Mouse (Mus musculus) ZHBTc4 (cell line): Measurements from ENCODE around the gene Atp4b.

Source experiments
- DNase-seq: peaks from one replicate; pipeline ENCODE4 v3.0.0-alpha.2; 2011; ENCODE audit warnings: low read depth, low spot score

Gene Atp4b

DNA sequence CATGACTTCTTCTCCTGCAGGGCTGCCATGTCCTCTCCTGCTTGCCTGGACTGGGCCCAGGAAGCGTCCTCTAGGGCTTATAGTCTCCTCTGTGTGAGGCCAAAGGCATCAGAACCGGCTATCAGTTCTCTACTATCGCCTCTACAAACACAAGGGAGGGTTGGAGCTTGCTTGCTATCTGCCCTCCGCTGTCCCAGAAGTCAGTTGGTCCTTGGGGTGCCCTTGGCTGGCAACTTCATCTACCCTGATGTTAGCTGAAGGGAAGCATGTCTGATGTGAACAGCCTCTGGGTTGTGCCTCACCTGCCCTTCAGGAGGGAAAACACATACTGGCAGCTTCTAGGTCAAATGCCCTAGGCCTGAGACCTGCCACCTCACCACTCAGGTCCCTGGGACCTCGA, at the start of gene Atp4b:
Gene Atp4b, minus strand, starts transcription at position 101 of the 400 bp plus-strand sequence.
- DNase-seq = no peak

DNA sequence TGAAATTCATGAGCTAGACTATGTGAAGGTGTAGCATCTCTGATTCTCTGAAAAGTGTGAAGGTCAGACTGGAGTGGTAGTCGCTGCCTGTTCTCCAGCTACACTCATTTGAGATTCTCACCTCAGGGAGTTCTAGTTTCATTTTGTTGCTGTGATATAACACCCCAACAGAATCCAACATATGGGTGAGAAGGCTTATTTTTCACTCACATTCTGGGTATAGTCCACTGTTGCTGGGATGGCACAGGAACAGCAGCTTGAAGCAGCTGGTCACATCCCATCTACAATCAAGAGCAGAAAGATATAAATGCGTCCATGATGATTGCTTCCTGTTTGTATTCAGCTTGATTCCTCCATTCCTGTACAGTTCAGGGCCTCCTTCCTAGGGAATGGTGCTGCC, 45.5 kb upstream of the Atp4b start:
- no peak for DNase-seq

DNA sequence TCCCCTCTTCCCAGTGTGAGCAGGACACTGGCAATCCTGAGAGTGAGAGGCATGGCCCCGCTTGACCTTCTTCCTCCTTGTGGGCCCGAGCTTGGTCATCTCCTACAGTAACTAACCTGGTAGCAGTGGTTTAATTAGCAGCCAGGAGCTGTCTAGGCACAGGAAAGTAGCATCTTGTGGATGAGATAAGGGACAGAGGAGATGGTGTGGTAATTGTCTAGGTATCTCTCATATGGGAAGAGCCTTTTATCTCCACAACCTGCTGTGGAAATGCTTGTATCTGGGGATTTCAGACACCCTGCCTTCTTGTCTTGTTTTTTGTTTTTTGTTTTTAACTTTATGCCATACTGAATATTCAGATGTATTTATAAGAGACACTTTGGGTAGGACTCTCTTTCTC, 40.9 kb upstream of the Atp4b start:
- DNase-seq = no peak

DNA sequence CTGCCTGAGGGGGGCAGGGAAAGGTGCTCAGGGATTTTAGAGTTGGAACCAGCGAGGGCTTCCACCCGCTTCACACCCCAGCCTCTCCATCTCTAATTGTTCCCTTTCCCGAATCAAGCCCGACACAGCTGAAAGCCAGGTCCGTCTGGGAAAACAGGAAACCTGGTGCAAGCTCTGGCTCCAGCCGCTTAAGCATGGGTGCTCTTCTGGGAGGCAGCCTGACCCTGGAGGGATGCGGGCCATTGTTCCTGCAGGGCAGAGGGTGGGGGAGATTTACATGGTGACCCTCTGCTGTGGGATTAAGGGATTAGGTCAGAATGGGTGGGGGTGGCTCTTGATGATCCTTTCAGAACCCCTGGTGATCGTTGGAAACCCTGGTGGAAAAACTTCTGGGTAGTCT, 39.4 kb upstream of the Atp4b start:
- DNase-seq = no peak

DNA sequence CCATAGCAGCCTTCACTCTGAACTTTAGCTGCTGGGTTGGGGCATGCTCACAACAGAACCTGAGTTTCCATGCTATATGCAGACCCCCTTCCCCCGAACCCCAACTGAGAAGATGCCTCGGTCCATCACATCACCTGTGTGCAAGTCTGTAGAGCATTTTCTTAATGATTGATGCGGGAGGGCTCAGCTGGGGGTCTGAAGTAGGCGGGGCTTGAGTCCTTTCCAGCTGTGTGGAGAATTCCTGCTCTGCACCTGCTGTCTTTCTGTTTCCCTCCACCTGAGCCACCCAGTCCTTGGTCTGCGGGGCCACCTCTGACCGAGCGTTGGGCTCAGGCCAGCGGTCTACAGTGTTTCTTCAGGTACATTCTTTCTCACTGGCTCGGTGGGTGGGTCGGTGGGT, 38.3 kb upstream of the Atp4b start, which contains the start of gene Tmem255b:
Gene Tmem255b, plus strand, starts transcription at position 301 of the 400 bp plus-strand sequence.
- no peak for DNase-seq

DNA sequence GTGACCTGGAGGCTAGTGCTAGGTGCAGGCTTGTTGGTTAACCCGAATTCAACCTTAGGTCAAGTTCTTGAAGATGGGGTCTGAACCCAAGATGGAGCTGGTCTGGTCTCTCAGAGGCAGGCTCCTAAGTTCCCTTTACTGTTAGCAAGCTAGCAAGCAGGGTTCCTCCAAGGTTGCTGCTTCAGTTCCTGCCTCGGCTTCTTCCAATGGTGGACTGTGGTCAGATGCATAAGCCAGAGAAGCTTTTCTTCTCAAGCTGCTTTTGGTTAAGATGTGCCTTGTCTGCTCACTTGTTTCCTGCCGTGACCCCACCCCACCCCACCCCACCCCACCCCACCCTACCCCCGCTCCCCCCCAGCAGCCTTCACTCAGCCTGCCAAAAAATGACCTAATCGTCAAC, 36.5 kb upstream of the Atp4b start:
- DNase-seq = no peak

DNA sequence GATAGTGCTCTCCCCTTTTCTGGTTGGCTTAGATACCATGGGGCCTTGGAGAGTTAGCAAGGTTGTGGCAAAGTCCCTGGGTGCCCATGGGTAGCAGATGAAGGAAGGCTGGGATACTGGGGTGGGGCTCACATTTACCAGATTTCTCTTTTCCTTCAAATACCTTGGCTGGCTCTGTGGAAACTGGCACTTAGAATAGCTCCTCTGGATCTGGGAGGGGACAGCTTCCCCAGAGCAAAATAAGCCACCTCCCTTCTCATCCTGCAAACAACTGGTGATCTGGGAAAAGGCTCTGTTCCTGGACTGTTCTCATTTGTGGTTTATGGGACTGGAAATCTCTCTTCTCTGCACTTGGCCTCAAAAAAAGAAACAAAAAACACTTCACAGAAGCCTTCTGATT, 34.2 kb upstream of the Atp4b start:
- no peak for DNase-seq

DNA sequence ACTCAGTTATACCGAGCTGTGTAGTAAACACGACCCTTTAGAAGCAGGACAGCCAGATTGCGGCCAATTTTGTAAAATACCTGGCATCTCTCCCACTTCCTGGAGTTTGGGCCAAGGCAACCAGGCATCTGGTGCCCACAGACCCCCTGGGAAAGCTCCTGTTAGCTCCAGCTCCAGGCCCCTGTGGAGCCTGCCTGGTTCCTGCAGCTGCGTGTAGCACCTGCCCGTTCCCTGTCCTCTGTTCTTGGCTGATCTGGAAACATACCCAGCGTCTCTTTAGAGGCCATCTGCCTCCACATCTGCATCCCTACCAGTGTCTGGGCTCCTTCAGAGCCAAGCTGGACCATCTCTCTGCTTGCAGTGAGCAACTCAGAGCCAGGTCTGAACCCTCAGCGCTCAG, 33.8 kb upstream of the Atp4b start:
- DNase-seq = no peak

DNA sequence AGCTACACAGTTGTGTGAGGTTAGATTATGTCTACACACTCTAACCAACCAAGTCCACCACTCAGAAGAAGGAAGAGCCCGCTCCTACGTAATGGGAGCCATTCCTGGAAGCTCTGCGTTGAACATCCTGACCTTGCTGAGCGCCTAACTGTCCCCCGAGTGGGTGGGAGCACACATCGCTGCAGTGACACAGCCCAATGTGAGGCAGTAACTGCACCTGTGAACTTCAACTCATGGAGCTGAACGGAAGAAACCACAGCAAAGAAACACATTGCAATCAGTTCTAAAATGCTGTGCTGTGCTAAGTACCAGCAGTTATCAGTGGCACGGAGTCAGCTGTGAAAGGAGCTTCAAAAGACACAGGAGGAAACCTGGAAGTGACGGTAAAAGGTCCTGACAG, 31.5 kb upstream of the Atp4b start:
- no peak for DNase-seq

DNA sequence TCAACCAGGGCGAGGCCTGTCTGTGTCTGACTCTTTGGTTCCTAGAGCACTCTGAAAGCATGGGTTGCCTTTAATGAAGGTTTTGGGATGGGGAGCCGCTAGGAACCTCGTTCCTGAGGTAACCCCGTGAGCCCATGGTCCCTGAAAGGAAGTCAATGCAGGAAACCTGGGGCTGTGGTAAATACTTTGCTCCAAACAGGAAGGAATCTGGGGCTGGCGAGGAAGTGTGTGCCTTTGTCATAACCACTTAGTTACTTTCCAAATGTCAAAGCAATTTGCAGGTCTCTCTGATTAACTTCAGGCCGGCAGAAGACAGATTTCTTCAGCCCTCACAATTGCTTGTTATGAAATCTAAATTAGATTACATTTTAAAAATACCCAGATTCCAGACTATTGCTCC, 30.7 kb upstream of the Atp4b start:
- no peak for DNase-seq

DNA sequence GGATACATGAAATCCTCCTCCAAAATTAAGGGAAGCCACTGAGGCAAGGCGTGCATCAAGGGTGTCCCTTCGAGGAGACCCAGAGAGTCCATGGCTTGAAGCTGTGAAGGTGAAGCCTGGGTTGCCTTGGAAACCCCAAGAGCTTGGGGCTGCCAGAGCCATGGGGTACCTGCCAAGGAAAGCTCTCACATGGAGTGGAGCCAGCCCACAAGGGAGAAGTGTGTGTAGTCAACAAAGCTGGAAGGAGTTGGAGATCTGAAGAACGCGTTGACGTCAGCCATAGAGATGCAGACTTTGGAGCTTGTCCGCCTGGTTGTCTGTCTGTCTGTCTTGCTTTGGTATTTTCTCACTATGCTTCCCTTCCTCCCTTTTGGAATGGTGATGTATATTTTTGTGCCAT, 24.3 kb upstream of the Atp4b start:
- DNase-seq = no peak

DNA sequence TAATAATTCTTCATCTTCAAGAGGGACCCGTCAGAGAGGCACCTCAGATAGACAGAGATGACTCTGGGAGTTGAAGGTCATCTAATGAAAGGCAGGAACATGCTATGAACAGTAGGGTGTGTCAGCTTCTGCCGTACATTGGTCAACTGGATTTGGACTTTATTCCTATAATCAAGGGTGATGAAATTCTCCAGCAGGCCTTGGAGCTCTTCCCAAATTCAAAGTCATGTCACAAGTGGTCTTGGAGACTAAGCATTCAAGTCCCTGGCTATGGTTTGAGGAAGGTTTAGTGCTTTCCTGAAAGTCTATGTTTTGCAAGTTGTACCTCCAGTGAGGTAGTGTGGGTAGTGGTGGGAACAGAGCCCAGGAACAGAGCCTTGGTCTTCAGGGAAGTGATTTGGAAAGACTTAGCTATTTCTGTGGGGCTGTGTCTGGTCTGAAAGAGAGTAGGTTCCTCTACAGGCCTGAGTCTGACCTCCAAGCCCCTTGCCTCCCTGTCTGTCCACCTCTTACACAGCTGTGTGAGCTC, 22.6 kb upstream of the Atp4b start:
- no peak for DNase-seq

DNA sequence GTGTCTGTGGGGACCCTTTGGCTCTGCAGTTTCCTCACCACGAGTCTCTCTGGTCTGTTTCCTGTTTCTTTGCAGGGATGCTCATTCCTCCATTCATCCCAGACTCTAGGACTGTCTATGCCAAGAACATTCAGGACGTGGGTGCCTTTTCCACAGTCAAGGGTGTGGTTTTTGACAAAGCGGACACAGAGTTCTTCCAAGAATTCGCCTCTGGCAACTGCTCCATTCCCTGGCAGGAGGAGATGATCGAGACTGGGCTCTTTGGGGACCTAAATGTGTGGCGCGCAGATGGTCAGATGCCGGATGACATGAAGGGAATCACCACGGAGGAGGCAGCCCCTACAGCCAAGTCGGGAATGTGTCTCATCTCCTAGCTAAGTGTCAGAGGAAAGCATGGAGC, 19.3 kb upstream of the Atp4b start:
- no peak for DNase-seq

DNA sequence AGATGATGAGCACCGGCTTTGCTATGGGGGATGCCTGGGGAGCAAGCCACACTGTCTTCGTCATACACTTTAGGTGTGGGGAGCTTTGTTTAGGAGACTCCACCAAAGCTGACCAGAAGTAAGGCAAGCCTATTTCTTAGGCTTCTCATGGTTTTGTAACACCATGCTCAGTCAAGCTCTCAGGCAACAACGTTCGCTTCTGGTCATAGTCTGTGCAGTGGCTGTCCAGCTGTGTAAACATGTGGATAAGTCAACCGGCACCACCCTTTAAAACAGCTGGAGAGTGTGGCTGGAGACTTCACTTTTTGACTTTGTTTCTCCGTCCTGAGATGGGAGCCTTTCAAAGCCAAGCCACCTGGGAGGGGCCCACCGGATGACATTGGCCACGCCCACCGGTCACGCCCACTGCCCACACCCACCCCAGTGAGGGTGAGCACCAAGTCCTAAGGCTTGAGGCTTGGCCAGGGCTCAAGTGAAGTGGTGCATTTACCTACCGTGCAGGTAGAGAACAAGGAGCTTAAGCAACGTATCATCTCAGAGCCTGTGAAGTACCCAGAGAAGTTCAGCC, 17.3 kb upstream of the Atp4b start:
- peak; percentile 21 for DNase-seq

DNA sequence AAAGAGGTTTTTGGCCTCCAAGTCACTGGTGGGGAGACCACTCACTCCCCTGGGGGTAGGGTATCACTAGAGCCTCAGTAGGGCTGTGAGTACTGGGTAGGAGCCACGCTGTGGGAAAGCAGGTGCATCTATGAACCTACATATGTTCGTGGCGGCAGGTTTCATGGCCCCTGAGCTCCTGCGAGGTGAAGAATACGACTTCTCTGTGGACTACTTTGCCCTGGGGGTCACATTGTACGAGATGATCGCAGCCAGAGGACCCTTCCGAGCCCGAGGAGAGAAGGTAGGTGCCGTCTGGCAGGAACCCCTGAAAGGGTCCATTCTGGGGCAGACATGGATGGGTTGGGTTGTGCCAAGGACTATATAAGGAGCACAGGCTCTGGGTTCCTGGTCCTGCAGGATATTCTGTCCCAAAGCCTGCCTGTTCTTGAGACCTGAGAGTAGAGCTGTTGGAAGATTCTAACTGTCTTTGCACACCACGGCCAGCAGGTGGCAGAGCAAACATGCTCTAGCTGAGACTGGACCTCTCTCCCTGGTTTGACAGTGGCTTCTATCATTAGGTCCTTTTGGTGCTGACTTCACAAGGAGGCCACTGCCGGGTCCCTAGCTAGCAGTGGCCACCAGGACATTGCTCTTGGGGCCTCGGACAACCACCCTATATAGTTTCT, 16.4 kb upstream of the Atp4b start:
- peak; percentile 83 for DNase-seq

DNA sequence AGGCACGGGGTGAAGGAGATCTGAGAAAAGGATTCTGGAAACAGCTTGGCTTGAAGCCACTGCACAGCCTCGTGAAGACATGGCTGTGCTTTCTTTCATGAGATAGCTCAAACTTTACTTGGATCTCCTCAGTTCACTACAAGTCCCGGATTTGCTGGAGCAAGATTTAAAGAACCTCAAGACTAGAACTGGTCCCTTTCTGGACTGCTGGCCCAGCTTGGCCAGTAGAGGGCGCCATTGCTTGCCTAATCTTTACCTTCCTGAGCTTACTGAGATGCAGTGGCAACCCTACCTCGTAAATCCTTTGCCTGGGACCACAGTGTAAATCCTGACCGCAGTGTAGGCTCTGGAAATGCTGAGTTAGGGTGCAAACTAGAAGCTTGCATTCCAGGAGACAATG, 15.0 kb upstream of the Atp4b start:
- peak; percentile 85 for DNase-seq

DNA sequence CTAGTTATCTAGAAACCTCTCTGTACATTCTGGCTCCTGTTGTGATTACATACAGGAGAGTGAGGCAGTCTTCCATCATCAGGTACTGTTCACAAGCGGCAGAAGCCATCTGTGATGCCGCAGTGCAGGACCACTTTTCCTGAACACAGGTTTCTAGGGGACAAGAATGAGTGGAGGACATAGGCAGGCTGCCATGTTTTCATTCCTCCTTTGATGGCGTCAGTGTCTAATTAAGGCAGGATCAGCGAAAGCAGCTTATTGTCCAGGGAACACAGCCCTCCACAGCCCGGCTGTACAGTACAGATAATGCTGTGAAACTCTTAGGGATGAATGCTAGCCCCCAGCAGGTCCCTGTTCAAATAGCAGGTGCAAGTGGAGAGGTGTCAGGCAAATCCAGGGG, 9.4 kb upstream of the Atp4b start:
- DNase-seq = no peak

DNA sequence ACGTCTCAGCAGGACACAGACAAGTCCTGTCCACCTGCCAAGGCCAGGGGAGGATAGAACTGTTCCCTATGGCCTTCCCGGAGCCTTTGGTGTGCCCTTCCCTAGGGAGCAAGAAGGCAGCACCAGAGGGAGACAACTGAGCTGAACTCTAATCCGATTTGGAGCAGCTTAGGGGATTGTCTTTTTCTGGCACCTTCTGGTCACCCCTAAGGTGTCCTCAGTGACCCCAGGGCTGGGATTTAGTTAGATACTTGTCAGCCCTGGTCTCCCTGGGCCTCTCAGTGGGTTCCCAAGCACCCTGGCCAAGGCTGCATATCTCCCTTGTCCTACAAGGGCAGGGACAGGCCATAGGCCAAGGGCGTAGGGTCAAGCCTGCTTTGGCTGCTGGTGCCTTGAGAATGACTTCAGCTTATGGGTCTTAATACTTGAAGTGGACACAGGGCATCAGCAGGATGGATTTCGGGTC, 8.1 kb upstream of the Atp4b start, which contains the start of gene Grk1:
Gene Grk1, plus strand, starts transcription at position 416 of the 466 bp plus-strand sequence.
- DNase-seq = no peak

DNA sequence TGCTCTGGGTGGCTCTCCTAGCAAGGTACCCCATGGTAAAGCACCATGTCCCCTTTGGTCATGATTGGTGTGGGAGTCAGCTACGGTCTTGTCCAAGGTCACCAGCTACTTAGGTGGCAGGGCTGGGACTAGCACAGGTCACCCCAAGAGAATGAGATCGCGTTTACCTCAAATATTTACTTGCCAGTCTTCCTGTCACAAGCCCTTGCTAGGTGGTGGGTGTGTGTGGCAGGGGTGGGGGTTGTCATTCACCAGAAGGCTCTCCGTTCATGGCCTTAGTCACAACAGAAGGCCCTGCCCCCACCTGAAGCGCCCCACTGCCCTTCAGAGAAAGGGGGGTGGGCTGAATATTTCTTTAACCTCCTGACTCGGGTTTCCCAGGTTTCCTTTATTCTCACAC, 6.9 kb upstream of the Atp4b start:
- no peak for DNase-seq

DNA sequence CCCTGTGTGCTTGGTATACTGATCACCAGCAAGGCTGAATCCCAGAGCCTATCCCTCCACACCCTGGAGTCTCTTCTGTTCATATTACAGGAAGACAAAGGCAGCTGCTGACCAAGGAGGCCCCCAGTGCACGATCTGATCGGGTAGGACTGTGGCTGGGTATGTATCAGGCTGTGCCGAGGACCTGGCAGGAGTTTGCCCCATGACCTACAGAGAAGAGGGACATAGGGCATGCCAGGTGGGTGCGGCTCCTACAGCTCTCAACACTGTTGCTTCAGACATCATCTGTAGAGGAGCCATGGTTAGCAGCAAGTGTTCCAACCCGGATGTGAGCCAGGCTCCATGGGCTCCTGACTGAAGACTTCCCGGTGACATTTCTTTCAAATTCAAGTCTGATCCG, 2.8 kb downstream of the Atp4b start:
- no peak for DNase-seq

DNA sequence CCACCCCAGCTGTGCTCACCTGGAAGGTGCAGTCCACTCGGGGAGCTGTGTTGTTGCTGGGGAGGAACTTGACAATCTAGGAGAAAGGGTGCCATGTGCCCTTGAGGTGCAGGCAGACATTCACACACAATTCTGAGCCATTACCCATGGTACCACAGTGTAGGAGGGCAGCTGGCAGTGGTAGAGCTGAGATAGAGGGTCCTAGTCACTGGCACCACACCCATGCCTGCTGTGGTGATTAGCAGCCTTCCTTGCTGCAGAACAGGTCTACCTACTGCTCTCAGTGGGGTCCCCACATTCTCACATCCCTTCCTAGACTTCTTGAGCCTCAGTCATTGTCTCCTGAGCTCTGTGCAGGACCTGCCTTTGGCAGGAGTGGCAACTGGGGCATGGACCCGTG, 7.9 kb downstream of the Atp4b start:
- no peak for DNase-seq

DNA sequence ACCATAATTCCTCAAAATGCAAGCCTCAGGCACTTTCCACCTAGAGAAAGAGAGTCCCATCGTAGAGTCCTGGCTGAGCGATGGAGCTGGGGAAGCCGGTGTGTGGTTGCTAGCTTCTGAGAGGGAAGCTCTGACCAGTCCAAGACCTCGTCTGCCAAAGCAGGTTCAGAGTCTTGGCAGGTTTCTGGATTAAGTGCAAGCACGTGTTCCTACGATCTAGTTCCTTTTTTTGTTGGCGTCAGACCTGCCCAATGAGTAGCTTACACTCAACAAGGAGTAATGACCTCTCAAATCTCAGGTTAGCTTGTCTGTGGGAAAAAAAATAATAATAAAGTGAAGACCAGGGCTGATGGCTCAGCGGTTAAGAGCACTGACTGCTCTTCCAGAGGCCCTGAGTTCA, 8.9 kb downstream of the Atp4b start:
- no peak for DNase-seq

DNA sequence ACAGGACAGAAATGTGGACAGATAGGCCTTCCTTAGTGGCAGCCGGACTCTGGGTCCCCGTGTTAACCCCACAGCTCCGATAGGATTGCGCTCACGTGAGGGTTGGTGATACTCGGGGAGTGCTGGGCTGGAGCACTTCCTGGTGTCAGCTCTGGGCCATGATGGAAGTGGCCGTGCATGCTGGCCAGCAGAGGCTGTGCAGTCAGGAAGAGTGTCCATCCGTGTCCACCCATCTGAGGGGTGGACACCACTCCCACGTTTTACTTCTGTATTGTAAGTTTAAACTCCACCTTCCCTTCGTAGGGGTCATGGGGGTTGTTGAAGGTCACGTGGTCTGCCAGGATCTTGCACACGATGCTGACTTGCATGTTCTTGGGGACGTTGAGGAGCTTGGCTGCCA, 10.3 kb downstream of the Atp4b start:
- no peak for DNase-seq
